Mouse (Mus musculus): ENCODE results near the gene Gps1.

Gps1 gene

GRCm38 (mm10) chr11:120785145-120785544 is 1.1 kb downstream of the Gps1 start:
- 32% methylated on average over 9 of the region's 9 CpGs for WGBS

DNA sequence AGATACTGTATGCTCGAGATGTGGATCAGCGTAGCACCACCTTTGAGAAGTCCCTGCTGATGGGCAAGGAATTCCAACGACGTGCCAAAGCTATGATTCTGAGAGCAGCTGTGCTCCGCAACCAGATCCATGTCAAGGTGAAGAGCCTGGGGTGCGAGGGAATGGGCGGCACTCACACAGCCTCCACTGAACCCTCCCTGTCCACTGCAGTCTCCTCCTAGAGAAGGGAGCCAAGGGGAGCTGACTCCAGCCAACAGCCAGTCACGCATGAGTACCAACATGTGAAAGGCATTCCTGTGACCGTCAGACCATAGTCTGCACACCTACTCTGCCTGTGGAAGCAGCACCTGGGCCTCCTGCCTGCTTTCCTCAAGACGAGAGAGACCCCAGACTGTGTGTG is 4.4 kb downstream of the Gps1 start:
- 87% methylated on average over 9 of the region's 10 CpGs for WGBS

GRCm38 (mm10) chr11:120789355-120789754 is 5.3 kb downstream of the Gps1 start:
- 83% methylated on average over 4 of the region's 4 CpGs for WGBS

DNA sequence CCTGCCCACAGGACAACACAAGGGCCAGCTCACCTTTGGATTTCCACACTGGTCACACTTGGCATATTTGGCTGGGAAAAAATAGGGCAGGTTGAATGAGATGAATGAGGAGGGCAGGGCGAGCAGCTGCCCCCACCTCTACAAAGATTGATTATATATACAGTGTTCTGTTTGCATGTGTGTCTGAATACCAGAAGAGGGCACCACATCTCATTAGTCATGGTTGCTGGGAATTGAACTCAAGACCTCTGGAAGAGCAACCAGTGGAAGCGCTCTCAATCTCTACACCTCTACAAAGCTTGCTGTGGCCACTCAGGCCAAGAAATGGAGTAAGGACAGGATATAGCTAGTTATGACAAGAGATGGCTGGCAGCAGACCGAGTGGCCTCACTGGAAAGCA is 5.7 kb downstream of the Gps1 start:
- 88% methylated on average over 3 of the region's 3 CpGs for WGBS

DNA sequence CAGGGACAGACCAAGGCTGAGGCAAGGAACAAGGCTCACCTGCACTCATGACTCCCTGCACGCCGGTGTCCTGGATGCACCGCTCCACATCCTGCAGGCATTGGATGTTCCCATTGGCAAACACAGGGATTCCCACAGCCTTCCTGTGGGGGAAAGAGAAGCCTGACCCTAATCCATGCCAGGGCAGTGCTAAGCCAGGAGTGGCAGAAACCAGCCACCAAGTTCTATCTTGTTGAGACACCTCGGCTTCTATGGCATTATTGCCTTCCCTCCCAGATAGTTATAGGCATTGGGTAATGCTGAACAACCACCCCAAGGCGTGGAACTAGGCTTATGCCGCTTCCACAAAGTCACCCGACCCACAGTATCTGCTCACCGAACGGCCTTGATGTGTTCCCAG is 8.6 kb downstream of the Gps1 start:
- 95% methylated on average over 9 of the region's 9 CpGs for WGBS

DNA sequence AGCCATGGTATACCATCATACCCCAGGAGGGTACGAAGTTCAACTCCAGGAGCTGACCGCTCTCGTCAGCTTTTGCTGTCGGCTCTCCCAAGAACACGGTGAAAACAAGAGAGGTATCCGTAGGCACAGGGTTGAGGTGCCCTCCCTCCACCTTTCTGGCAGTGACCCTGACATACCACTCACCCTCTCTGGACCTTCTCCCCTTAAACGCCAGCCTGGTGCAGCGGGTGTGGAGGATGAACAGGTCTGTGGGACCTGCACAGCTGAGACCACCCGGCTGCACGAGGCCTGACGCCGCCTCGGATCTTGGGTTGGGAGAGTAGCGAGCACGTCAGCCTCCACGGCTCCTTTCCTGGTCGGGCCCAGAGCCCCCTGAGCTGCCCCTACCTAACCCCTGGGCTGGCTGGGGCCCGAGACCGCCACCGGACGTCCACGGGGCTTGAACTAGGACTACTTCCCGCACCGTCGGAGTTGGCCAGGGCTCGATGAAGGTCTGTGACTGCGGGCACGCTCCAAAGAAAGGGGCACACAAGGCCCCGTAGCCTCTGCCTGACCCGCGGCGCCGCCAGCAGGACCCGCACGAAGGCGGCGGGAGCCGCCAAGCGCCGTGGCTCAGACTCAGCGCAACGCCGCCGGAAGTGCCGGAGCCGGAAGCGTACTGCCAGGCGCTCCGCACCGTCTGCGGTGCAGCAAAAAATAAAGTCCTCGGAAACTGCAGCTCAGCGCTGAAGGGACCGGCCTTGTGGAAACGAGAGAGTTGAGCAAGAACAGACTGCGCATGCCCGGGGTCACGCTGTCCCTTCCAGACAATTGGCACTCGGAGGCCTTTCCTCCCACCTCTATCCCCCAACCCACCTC is 11.9 kb downstream of the Gps1 start, which contains the start of gene Dus1l:
Gene Dus1l (minus strand): TSS at position 648 of the 858 bp plus-strand sequence.
- 2% methylated on average over 59 of the region's 59 CpGs for WGBS

DNA sequence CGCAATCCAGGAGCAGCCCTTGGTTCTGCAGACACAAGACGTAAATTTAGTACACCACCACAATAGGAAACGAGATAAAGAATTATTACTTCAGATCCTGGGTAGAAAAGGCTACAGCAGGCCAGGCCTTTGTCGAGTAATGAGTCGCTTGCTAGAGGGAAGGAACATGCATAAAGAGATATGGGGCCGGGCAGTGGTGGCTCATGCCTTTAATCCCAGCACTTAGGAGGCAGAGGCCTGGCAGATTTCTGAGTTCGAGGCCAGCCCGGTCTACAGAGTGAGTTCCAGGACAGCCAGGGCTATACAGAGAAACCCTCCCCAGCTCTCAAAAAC is 12.5 kb downstream of the Gps1 start:
- 23% methylated on average over 8 of the region's 8 CpGs for WGBS

DNA sequence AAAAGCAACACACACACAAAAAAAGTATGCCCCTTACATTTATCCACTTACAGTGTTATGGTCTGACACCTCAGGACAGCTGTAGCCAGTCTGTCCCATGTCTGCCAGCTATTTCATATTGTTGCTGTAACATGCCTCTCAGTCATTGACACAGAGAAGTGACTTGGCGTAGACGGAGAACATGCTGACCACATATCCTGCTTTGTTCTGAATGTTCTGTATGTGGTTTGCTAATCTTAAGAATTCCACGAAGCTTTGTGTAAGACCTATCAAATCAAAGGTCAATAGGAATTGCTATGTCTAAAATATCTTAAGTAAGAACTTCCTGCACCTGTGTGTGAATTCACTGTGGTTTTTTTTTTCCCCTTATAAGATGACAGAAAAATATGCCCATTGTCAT is 14.2 kb downstream of the Gps1 start:
- 87% methylated on average over 3 of the region's 3 CpGs for WGBS

GRCm38 (mm10) chr11:120799316-120799890 is 15.3 kb downstream of the Gps1 start:
- 67% methylated on average over 6 of the region's 6 CpGs for WGBS

DNA sequence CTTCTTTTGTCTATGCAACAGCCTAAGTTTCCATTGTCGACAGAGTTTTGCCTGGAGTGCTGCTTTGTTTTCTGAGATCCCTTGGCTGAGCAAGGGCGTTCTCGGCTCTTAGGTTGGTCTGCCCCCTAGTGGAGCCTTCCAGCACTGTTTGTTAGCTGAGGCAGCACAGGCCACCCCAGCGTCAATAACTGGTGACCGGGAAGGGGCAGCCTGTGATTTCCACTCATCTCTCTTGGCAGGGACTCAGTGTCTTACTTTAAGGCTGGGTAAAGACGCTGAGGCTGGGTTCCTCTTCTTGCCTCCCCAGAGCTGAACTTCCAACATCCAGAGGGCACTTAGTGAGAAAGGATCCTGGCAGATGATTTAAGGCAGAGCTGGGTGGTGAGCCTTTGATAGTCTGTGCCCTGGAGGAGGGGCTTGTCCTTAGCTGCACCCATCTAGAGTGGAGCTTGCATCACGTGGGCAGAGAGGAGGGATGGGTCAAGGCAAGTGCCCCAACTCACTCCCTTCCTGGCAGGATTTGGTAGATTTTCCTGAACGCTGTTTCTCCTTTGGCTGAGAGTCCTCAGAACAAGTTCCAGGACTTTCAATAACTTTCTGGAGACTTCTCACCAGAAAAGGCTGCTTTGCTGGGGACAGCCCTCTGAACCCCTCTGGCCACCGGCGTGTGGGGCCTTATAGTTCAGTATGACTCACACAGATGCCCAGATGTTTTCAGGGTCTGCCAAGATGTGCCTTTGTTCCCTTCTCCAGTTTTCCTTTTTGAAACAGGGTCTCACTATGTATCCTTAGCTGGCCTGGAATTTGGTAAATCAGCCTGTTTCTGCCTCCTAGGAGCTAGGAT is 16.2 kb downstream of the Gps1 start:
- WGBS: 11% methylated on average over 10 of the region's 10 CpGs

GRCm38 (mm10) chr11:120804274-120804673 is 20.2 kb downstream of the Gps1 start:
- 70% methylated on average over 7 of the region's 7 CpGs for whole genome bisulfite sequencing

GRCm38 (mm10) chr11:120804769-120805168 is 20.7 kb downstream of the Gps1 start:
- 71% methylated on average over 4 of the region's 4 CpGs for WGBS

- 83% methylated on average over 7 of the region's 7 CpGs for WGBS
These were observed 21.6 kb downstream of the Gps1 start for GRCm38 (mm10) chr11:120805375-120806298.

GRCm38 (mm10) chr11:120808010-120808409 is 23.9 kb downstream of the Gps1 start:
- WGBS: 93% methylated on average over 12 of the region's 12 CpGs

DNA sequence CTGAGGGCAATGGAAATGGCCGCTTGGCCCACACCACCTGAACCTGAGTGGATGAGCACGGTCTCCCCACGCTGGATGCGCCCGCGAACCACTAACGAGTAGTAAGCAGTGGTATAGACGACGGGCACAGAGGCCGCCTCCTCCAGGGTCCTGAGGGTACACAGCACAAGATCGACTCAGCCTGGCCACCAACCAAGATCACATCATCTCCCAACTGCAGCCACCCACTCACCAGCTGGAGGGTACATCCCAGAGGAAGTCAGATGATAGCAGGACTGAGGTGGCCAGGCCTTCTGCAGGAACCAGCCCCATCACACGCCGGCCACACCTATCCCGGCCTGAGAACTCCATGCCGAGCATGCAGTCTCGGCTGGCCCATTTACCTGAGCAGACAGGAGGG is 28.0 kb downstream of the Gps1 start:
- 75% methylated on average over 16 of the region's 16 CpGs for WGBS

DNA sequence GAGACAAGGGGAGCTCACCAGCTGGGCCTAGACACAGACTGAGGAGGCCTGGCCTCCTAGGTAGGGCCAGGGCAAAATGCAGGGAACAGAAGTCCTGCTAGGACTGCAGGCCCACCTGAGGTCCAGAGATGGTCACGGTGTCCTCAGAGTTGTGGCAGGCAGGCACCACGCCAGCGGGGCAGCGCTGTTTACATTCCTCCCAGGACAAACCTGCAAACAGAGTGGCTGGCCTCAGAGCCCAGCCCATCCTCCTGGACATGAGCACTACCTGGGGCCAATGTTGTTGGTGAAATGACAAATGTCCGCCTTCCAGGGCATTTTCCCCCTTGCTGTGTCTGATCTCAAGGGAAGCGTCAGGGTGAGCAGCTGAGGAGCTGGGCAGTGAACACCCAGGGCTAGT is 33.3 kb downstream of the Gps1 start:
- 96% methylated on average over 6 of the region's 6 CpGs for WGBS

DNA sequence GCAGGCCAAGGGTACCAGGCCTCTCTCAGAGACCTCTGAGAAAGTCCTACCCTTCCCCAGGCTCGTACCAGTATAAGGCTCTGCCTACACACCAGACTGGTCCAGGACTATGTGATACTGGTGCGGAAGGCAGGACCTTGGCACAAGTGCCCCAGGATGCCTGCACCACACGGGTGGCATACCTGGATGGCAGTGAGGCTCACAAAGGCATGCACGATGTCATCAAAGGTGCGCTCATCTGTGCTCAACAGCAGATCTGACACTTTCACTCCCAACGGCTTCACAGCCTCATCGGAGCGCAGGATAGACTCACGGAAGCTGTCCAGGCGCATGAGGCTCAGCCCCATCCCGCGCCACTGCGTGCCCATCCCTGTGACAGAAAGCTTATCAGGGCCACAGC is 34.2 kb downstream of the Gps1 start:
- 95% methylated on average over 13 of the region's 13 CpGs for WGBS

GRCm38 (mm10) chr11:120819556-120819955 is 35.5 kb downstream of the Gps1 start:
- WGBS: 90% methylated on average over 6 of the region's 6 CpGs

DNA sequence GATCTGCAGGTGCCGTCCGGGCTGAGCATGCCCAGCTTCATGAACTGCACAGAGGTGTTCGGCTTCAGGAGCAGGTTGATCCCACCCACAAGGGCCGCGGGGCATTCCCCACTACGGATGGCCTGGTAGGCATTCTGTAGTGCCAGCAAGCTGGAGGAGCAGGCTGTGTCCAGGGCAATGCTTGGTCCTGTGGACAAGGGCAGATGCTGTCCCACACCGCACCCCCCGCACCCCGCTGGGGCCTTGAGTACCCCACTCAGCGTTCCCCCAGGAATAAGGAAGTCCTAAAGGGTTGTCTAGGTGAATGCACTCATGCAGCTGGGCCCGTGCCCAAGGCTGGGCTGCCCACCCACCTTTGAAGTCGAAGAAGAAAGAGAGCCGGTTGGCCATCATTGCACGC is 36.5 kb downstream of the Gps1 start:
- 64% methylated on average over 14 of the region's 14 CpGs for WGBS

DNA sequence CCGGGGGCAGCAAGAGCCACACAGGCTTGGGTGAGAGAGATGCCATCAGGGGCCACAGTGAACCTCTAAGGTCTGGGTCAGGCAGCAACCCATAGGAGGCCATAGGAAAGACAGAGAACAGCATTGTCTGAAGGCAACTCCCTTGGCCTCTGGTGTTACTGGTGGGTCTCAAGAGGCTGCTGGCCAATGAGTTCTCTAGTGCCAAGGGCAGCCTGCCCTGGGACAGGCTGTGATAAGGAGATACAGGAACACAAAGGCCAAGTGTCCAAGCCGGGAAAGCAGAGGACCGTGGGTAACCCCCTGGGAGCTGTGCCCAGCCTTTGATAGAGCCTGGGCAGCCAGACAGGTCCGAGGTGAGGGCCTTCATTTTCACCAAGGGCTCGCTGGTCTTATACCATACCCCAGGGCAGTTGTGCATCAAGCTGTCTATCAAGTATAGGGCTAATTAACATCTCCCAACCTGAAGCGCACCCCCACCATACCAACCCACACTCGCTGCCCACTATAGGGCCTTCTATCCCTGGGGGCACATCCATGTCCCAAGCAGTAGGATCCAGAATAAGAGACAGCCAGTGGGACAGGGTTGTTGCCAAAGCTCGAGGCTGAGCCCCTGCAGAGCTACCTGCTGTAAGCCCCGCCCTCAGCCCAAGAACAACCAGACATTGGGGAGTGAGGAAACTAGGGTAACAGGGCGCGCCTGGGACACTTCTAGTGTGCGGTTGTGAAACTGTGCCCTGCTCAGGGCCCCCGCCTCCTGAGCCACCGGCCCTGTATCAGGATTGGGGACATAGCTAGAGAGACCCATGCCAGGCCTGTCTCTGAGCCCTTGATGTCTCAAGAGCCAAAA is 37.2 kb downstream of the Gps1 start:
- WGBS: 61% methylated on average over 14 of the region's 14 CpGs

DNA sequence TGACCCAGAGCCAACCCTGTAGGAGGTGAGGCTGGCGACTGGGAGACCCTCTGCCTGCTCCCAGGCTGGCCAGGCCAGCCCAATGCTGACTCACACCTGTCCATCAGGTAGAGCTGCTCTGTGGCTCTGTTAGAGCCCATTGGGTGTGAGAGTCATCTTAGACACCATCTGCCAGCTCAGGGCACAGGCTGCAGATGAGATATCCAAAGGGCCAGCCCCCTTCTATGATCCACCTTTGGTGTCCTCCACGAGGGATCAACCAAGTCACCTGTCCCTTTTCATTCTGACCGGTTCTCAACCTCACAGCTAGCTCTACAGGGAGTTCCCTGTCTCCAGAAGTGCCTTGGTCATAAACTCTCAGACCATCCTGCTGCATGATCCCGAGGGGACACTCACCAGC is 38.2 kb downstream of the Gps1 start:
- WGBS: 51% methylated on average over 4 of the region's 4 CpGs

Measured in cerebral cortex, adult 2 months (tissue).